Mouse (Mus musculus): ENCODE measurements around the gene Ppp2r5d. TPM values are rescaled to one million over a fixed set of nuclear protein-coding genes. Genes with fewer than 3 reads are reported as not detected.

Ppp2r5d gene
- polyA plus RNA-seq, 1 experiment from 2014 or later: 99.9 TPM

DNA sequence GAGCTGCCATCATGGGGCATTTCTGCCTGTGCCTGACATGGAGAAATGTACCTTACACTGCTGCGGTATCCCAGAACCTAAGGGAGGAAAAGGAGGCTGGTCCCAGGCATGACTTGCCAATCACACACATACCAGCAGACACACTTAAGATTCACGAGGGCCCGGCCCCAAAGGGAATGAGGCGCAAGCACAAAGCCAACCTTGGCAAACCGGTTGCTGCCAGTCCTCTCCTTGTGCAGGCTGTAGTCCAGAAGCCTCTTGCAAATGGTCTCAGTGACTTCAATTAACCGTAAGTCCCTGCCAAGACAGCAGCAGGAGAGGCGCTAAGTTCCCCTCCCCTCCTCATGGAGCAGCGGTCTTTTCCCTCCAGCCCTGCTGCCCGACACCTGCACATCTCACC is 38.1 kb upstream of the Ppp2r5d start:
- 88% methylated on average over 9 of the region's 9 CpGs for WGBS
- no peak for ATAC-seq (ENCODE audit: low FRiP score, low TSS enrichment)
- no peaks in the 10 kb centered on the region for H3K4me1 ChIP-seq (ENCODE audit: control insufficient read depth, insufficient read depth, low read length)

GRCm38 (mm10) chr17:46741305-46741704 is 36.4 kb upstream of the Ppp2r5d start:
- H3K27me3 ChIP-seq (ENCODE audit: control insufficient read depth, insufficient read depth, low read length): no peaks in the 10 kb centered on the region
- H3K4me2 ChIP-seq (replicated peaks; ENCODE audit: low read depth, low read length): no peak overlapping the region
- H3K9me3 ChIP-seq (ENCODE audit: control insufficient read depth, low read length): no peaks in the 10 kb centered on the region
- H3K27ac ChIP-seq (ENCODE audit: low read depth, low read length): no peak overlapping the region
- no peak overlapping the region for H3K9ac ChIP-seq (ENCODE audit: low read depth, low read length)
- no peak overlapping the region for H3K4me3 ChIP-seq (ENCODE audit: low read length)
- peaks cover 34% of the 10 kb centered on the region for H3K36me3 ChIP-seq (ENCODE audit: control insufficient read depth, insufficient read depth, low read length)
- WGBS: 92% methylated on average over 6 of the region's 6 CpGs
- no peaks in the 10 kb centered on the region for H3K4me1 ChIP-seq (ENCODE audit: control insufficient read depth, insufficient read depth, low read length)
- no peak for ATAC-seq (ENCODE audit: low FRiP score, low TSS enrichment)

More for the DNA sequence above, 38.1 kb upstream of the Ppp2r5d start:
- H3K4me2 ChIP-seq (replicated peaks; ENCODE audit: low read depth, low read length): no peak overlapping the region
- H3K27ac ChIP-seq (ENCODE audit: low read depth, low read length): no peak overlapping the region
- H3K9ac ChIP-seq (ENCODE audit: low read depth, low read length): no peak overlapping the region
- H3K27me3 ChIP-seq (ENCODE audit: control insufficient read depth, insufficient read depth, low read length): no peaks in the 10 kb centered on the region
- no peaks in the 10 kb centered on the region for H3K9me3 ChIP-seq (ENCODE audit: control insufficient read depth, low read length)
- no peak overlapping the region for H3K4me3 ChIP-seq (ENCODE audit: low read length)
- peaks cover 37% of the 10 kb centered on the region for H3K36me3 ChIP-seq (ENCODE audit: control insufficient read depth, insufficient read depth, low read length)

GRCm38 (mm10) chr17:46736160-46736559 is 31.2 kb upstream of the Ppp2r5d start:
- H3K9me3 ChIP-seq (ENCODE audit: control insufficient read depth, low read length): no peaks in the 10 kb centered on the region
- no peak overlapping the region for H3K27ac ChIP-seq (ENCODE audit: low read depth, low read length)
- H3K9ac ChIP-seq (ENCODE audit: low read depth, low read length): no peak overlapping the region
- no peak overlapping the region for H3K4me3 ChIP-seq (ENCODE audit: low read length)
- WGBS: 68% methylated on average over 10 of the region's 10 CpGs
- H3K4me1 ChIP-seq (ENCODE audit: control insufficient read depth, insufficient read depth, low read length): no peaks in the 10 kb centered on the region
- peak; percentile 12; the same call in 1 of the 2 replicates for ATAC-seq (ENCODE audit: low FRiP score, low TSS enrichment)
- H3K27me3 ChIP-seq (ENCODE audit: control insufficient read depth, insufficient read depth, low read length): no peaks in the 10 kb centered on the region
- no peak overlapping the region for H3K4me2 ChIP-seq (replicated peaks; ENCODE audit: low read depth, low read length)
- H3K36me3 ChIP-seq (ENCODE audit: control insufficient read depth, insufficient read depth, low read length): peaks cover 16% of the 10 kb centered on the region

- 85% methylated on average over 7 of the region's 7 CpGs for WGBS
- no peak for ATAC-seq (ENCODE audit: low FRiP score, low TSS enrichment)
- no peaks in the 10 kb centered on the region for H3K27me3 ChIP-seq (ENCODE audit: control insufficient read depth, insufficient read depth, low read length)
- no peak overlapping the region for H3K4me2 ChIP-seq (replicated peaks; ENCODE audit: low read depth, low read length)
- no peak overlapping the region for H3K9ac ChIP-seq (ENCODE audit: low read depth, low read length)
- H3K4me3 ChIP-seq (ENCODE audit: low read length): no peak overlapping the region
- H3K36me3 ChIP-seq (ENCODE audit: control insufficient read depth, insufficient read depth, low read length): peaks cover 16% of the 10 kb centered on the region
- H3K27ac ChIP-seq (ENCODE audit: low read depth, low read length): no peak overlapping the region
- no peaks in the 10 kb centered on the region for H3K4me1 ChIP-seq (ENCODE audit: control insufficient read depth, insufficient read depth, low read length)
- H3K9me3 ChIP-seq (ENCODE audit: control insufficient read depth, low read length): no peaks in the 10 kb centered on the region
These were observed 30.4 kb upstream of the Ppp2r5d start for GRCm38 (mm10) chr17:46735287-46735686.

- Histone ChIP-seq H3K4me3 (ENCODE audit: low read length) (no peak overlapping the region), H3K9ac (ENCODE audit: low read depth, low read length) (no peak overlapping the region), H3K4me1 (ENCODE audit: control insufficient read depth, insufficient read depth, low read length) (no peaks in the 10 kb centered on the region), H3K27me3 (ENCODE audit: control insufficient read depth, insufficient read depth, low read length) (peaks cover 6% of the 10 kb centered on the region), H3K9me3 (ENCODE audit: control insufficient read depth, low read length) (no peaks in the 10 kb centered on the region), H3K36me3 (ENCODE audit: control insufficient read depth, insufficient read depth, low read length) (peaks cover 16% of the 10 kb centered on the region), H3K4me2 (replicated peaks; ENCODE audit: low read depth, low read length) (no peak overlapping the region), H3K27ac (ENCODE audit: low read depth, low read length) (no peak overlapping the region)
- no peak for ATAC-seq (ENCODE audit: low FRiP score, low TSS enrichment)
- WGBS: 93% methylated on average over 3 of the region's 3 CpGs
These were observed 29.1 kb upstream of the Ppp2r5d start for GRCm38 (mm10) chr17:46734055-46734454.

GRCm38 (mm10) chr17:46728904-46729318 is 24.0 kb upstream of the Ppp2r5d start, which contains the start of gene Gnmt:
Gnmt (minus strand) TSS chr17:46729168.
- no peaks in the 10 kb centered on the region for H3K9me3 ChIP-seq (ENCODE audit: control insufficient read depth, low read length)
- peak within 1 kb of the TSS; percentile 40 for H3K4me2 ChIP-seq (replicated peaks; ENCODE audit: low read depth, low read length)
- H3K9ac ChIP-seq (ENCODE audit: low read depth, low read length): 0 out of 2 replicates have a peak within 1 kb of the TSS, but pooled peaks have one; percentile 37
- peaks cover 13% of the 10 kb centered on the region; the same call in 1 of the 2 replicates for H3K36me3 ChIP-seq (ENCODE audit: control insufficient read depth, insufficient read depth, low read length)
- peaks cover 9% of the 10 kb centered on the region for H3K27me3 ChIP-seq (ENCODE audit: control insufficient read depth, insufficient read depth, low read length)
- 12% methylated on average over 24 of the region's 24 CpGs for WGBS
- H3K4me1 ChIP-seq (ENCODE audit: control insufficient read depth, insufficient read depth, low read length): no peaks in the 10 kb centered on the region
- peak within 1 kb of the TSS; percentile 10; the same call in 1 of the 2 replicates for H3K4me3 ChIP-seq (ENCODE audit: low read length)
- peak; percentile 54 for ATAC-seq (ENCODE audit: low FRiP score, low TSS enrichment)
- no peak within 1 kb of the TSS for H3K27ac ChIP-seq (ENCODE audit: low read depth, low read length)

GRCm38 (mm10) chr17:46728496-46728895 is 23.6 kb upstream of the Ppp2r5d start:
- peaks cover 9% of the 10 kb centered on the region for H3K27me3 ChIP-seq (ENCODE audit: control insufficient read depth, insufficient read depth, low read length)
- no peaks in the 10 kb centered on the region for H3K9me3 ChIP-seq (ENCODE audit: control insufficient read depth, low read length)
- peak overlapping the region; percentile 40 for H3K4me2 ChIP-seq (replicated peaks; ENCODE audit: low read depth, low read length)
- no peaks in the 10 kb centered on the region for H3K4me1 ChIP-seq (ENCODE audit: control insufficient read depth, insufficient read depth, low read length)
- no peak overlapping the region for H3K27ac ChIP-seq (ENCODE audit: low read depth, low read length)
- H3K9ac ChIP-seq (ENCODE audit: low read depth, low read length): 0 out of 2 replicates have a peak overlapping the region, but pooled peaks have one; percentile 37
- WGBS: 43% methylated on average over 11 of the region's 11 CpGs
- H3K36me3 ChIP-seq (ENCODE audit: control insufficient read depth, insufficient read depth, low read length): peaks cover 17% of the 10 kb centered on the region; the same call in 1 of the 2 replicates
- H3K4me3 ChIP-seq (ENCODE audit: low read length): peak overlapping the region; percentile 10; the same call in 1 of the 2 replicates
- no peak for ATAC-seq (ENCODE audit: low FRiP score, low TSS enrichment)

- Histone ChIP-seq H3K27ac (ENCODE audit: low read depth, low read length) (no peak overlapping the region), H3K4me1 (ENCODE audit: control insufficient read depth, insufficient read depth, low read length) (no peaks in the 10 kb centered on the region), H3K27me3 (ENCODE audit: control insufficient read depth, insufficient read depth, low read length) (peaks cover 9% of the 10 kb centered on the region), H3K4me3 (ENCODE audit: low read length) (no peak overlapping the region), H3K9ac (ENCODE audit: low read depth, low read length) (no peak overlapping the region), H3K9me3 (ENCODE audit: control insufficient read depth, low read length) (no peaks in the 10 kb centered on the region), H3K4me2 (replicated peaks; ENCODE audit: low read depth, low read length) (no peak overlapping the region), H3K36me3 (ENCODE audit: control insufficient read depth, insufficient read depth, low read length) (peaks cover 22% of the 10 kb centered on the region; the same call in 1 of the 2 replicates)
- ATAC-seq (ENCODE audit: low FRiP score, low TSS enrichment): no peak
- WGBS: 43% methylated on average over 6 of the region's 6 CpGs
These were observed 23.1 kb upstream of the Ppp2r5d start for GRCm38 (mm10) chr17:46728021-46728420.

DNA sequence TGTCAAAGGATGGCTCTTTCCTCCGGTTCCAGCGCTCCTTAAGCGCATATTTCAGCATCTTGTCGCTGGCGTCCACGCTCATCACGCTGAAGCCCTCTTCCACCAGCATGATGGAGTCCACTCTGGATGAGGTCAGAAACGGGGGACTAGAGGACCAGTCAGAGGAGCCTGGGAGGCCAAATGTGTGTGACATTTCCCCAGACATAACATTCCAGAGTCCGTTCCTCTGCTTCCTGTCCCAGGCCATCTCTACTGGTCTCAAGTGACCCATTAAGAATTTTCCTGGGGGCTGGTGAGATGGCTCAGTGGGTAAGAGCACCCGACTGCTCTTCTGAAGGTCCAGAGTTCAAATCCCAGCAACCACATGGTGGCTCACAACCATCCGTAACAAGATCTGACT is 22.4 kb upstream of the Ppp2r5d start:
- H3K9ac ChIP-seq (ENCODE audit: low read depth, low read length): no peak overlapping the region
- no peaks in the 10 kb centered on the region for H3K4me1 ChIP-seq (ENCODE audit: control insufficient read depth, insufficient read depth, low read length)
- H3K4me2 ChIP-seq (replicated peaks; ENCODE audit: low read depth, low read length): no peak overlapping the region
- H3K27ac ChIP-seq (ENCODE audit: low read depth, low read length): no peak overlapping the region
- WGBS: 88% methylated on average over 11 of the region's 11 CpGs
- no peak overlapping the region for H3K4me3 ChIP-seq (ENCODE audit: low read length)
- H3K36me3 ChIP-seq (ENCODE audit: control insufficient read depth, insufficient read depth, low read length): peaks cover 24% of the 10 kb centered on the region; the same call in 1 of the 2 replicates
- H3K9me3 ChIP-seq (ENCODE audit: control insufficient read depth, low read length): no peaks in the 10 kb centered on the region
- no peak for ATAC-seq (ENCODE audit: low FRiP score, low TSS enrichment)
- peaks cover 9% of the 10 kb centered on the region for H3K27me3 ChIP-seq (ENCODE audit: control insufficient read depth, insufficient read depth, low read length)

Measured in kidney, embryonic 14.5 days (tissue).